In the genomic region with DNA sequence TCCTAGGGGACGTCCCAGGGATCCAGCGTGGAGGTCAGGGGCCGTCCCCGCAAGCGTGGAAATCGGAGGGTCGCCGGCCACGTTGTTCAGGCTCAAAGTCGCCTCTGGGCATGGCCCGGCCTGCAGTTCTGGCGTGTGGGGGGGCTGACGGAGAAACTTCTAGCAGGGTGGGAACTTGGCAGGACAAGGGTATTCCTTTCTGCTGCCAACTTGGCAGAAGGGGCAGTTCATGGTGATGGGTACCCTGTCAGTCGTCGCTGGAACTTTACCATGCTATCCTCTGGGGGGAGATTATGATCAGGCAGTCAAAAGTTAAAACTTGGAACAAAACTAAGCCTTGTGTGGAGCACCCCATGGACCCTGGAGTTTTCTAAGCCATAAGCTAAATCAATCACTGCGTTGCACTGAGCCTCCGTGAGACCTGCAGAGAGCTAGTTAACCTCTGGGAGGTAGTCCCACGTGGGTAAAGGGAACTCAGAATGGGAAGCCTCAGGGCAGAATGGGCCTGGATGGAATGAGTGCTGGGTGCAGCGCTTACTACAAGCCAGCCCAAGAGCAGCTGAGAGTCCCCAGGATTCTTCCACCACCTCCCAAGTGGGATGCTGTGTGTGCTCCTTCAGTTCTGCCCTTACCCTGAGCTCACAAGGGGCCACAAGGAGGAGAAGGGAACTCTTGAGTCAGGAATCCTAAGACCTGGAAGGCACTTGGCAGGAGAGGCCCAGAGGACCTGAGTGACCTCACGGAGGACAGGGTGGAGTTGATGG, we compare ENCODE assay signal across 9 mouse cellular contexts. TPM values are rescaled to one million over a fixed set of nuclear protein-coding genes. Genes with fewer than 3 reads are reported as not detected.
A peak's percentile ranks its signal among the peaks of the same experiment; 100 is the strongest.
DNase-seq lines count a peak whose midpoint lies in the region; ATAC-seq and TF ChIP-seq lines count a peak whose summit lies in the region.
"Had no signal": no experiment of that assay in that cellular context is flagged by ENCODE, and none has a peak within 500 bp of the region (broad histone marks: within the 10 kb centered on the region; RNA-seq: fewer than 3 reads in every experiment).

No protein-coding gene starts in this region.

- peak overlapping the region; percentile 58 for H3K9ac ChIP-seq in hindbrain, embryonic 11.5 days (ENCODE audit: low read depth, low read length)
- H3K9ac ChIP-seq in liver, embryonic 14.5 days (replicated peaks): peak overlapping the region; percentile 19

- H3K27me3 ChIP-seq in hindbrain, embryonic 11.5 days (ENCODE audit: control insufficient read depth, insufficient read depth, low read length): no peaks in the 10 kb centered on the region
- H3K27me3 ChIP-seq in liver, embryonic 14.5 days (ENCODE audit: control insufficient read depth, insufficient read depth, low read length): no peaks in the 10 kb centered on the region
- no peaks in the 10 kb centered on the region; the same call in 1 of the 2 replicates for H3K27me3 ChIP-seq in splenic B cell, adult 2 months (ENCODE audit: control insufficient read depth, insufficient read depth, low read length, poor library complexity, severe bottlenecking)

- WGBS in hindbrain, embryonic 11.5 days: 5% methylated on average over 20 of the region's 20 CpGs
- WGBS in liver, embryonic 14.5 days (ENCODE audit: insufficient replicate concordance): 9% methylated on average over 20 of the region's 20 CpGs

- no peak for TF ChIP-seq CTCF in liver, embryonic 14.5 days (IDR thresholded peaks at IDR 0.05; ENCODE audit: low read depth)

- DNase-seq in heart, adult 11 months: peak; percentile 95
- no peak for DNase-seq in heart, adult 8-10 months (ENCODE audit: low spot score)
- DNase-seq in hindbrain, embryonic 11.5 days (ENCODE audit: low spot score): peak; percentile 45
- no peak for DNase-seq in liver, embryonic 14.5 days (ENCODE audit: low read depth in 3 of 3, low spot score in 3 of 3)
- peak; percentile 27 for DNase-seq in splenic B cell, adult 2 months (ENCODE audit: low read depth, low spot score)
- no peak for DNase-seq in cerebellum, adult 11-12 months

- H3K9me3 ChIP-seq in hindbrain, embryonic 11.5 days (ENCODE audit: control insufficient read depth, low read length): no peaks in the 10 kb centered on the region
- H3K9me3 ChIP-seq in liver, embryonic 14.5 days (ENCODE audit: control insufficient read depth, low read length): no peaks in the 10 kb centered on the region

- peak overlapping the region; percentile 97 for H3K27ac ChIP-seq in brown adipose tissue, adult 24 weeks (replicated peaks; ENCODE audit: low read depth, low read length)
- no peak overlapping the region for H3K27ac ChIP-seq in hindbrain, embryonic 11.5 days (ENCODE audit: low read depth, low read length)
- H3K27ac ChIP-seq in liver, embryonic 14.5 days: no peak overlapping the region

- H3K36me3 ChIP-seq in hindbrain, embryonic 11.5 days (ENCODE audit: control insufficient read depth, insufficient read depth, low read length): no peaks in the 10 kb centered on the region
- no peaks in the 10 kb centered on the region for H3K36me3 ChIP-seq in liver, embryonic 14.5 days (replicated peaks; ENCODE audit: control insufficient read depth, insufficient read depth, low read depth)
- no peaks in the 10 kb centered on the region for H3K36me3 ChIP-seq in splenic B cell, adult 2 months (ENCODE audit: control insufficient read depth, insufficient read depth, low read length, poor library complexity, severe bottlenecking)

- peak; percentile 6 for ATAC-seq in hindbrain, embryonic 11.5 days (ENCODE audit: low FRiP score)
- no peak for ATAC-seq in liver, embryonic 14.5 days (ENCODE audit: insufficient read depth)
- ATAC-seq in activated CD4-positive, CD25-positive, alpha-beta regulatory T cell, adult 4 months: no peak

- peak overlapping the region; percentile 85 for H3K4me2 ChIP-seq in hindbrain, embryonic 11.5 days (replicated peaks; ENCODE audit: low read depth, low read length)
- H3K4me2 ChIP-seq in liver, embryonic 14.5 days (ENCODE audit: low read depth): peak overlapping the region; percentile 78

- H3K4me3 ChIP-seq in brown adipose tissue, adult 24 weeks (ENCODE audit: insufficient read depth, low read depth, low read length): peak overlapping the region; percentile 92
- H3K4me3 ChIP-seq in hindbrain, embryonic 11.5 days (ENCODE audit: low read depth, low read length): peak overlapping the region; percentile 50
- peak overlapping the region; percentile 53 for H3K4me3 ChIP-seq in liver, embryonic 14.5 days (ENCODE audit: insufficient read depth in 1 of 2, low read depth in 2 of 2, low read length in 2 of 2)

- TF ChIP-seq EP300 in liver, embryonic 14.5 days (IDR thresholded peaks at IDR 0.05; ENCODE audit: low read depth): no peak

- H3K4me1 ChIP-seq in brown adipose tissue, adult 24 weeks (ENCODE audit: control insufficient read depth, insufficient read depth, insufficient read length, low read length): peaks cover 23% of the 10 kb centered on the region
- no peaks in the 10 kb centered on the region; the same call in 1 of the 2 replicates for H3K4me1 ChIP-seq in hindbrain, embryonic 11.5 days (replicated peaks; ENCODE audit: control insufficient read depth, insufficient read depth, low read length)
- peaks cover 0 to 6% of the 10 kb centered on the region in 2 experiments for H3K4me1 ChIP-seq in liver, embryonic 14.5 days (replicated peaks; ENCODE audit: control insufficient read depth in 2 of 2, insufficient read depth in 2 of 2, low read length in 1 of 2)

RNA-seq across cellular contexts. Expression of a gene that starts 0.7 kb away (rescaled TPM):
- total RNA-seq in heart, adult 8-10 months (2022): 100 to 1,000 TPM; 124 to 205 (median 189) TPM
- 32.5 and 49.7 TPM in 2 replicates for polyA plus RNA-seq in brown adipose tissue, adult 24 weeks (2012; ENCODE audit: insufficient read depth, insufficient read length, missing spikeins)
- 14.7 and 18.1 TPM in 2 replicates for polyA plus RNA-seq in hindbrain, embryonic 11.5 days (2014; fragmentation: Nextera tagmentation; extraction: Ambion mirVana)
- polyA plus RNA-seq in liver, embryonic 14.5 days (2012; rRNA removed): 2.4 and 3.3 TPM in 2 replicates
- polyA plus RNA-seq in liver, embryonic 14.5 days (2014; fragmentation: Nextera tagmentation; extraction: Ambion mirVana): 4.3 and 5.0 TPM in 2 replicates
- polyA plus RNA-seq in activated CD4-positive, CD25-positive, alpha-beta regulatory T cell, adult 4 months (2017; shearing (Covaris generic)): not detected

RNA-seq across cellular contexts. Expression of a gene that starts 16.2 kb away (rescaled TPM):
- total RNA-seq in heart, adult 8-10 months (2022): not detected
- polyA plus RNA-seq in brown adipose tissue, adult 24 weeks (2012; ENCODE audit: insufficient read depth, insufficient read length, missing spikeins): not detected in 2 replicates
- not detected in 2 replicates for polyA plus RNA-seq in hindbrain, embryonic 11.5 days (2014; fragmentation: Nextera tagmentation; extraction: Ambion mirVana)
- polyA plus RNA-seq in liver, embryonic 14.5 days (2012; rRNA removed): not detected in 2 replicates
- polyA plus RNA-seq in liver, embryonic 14.5 days (2014; fragmentation: Nextera tagmentation; extraction: Ambion mirVana): not detected in 2 replicates
- polyA plus RNA-seq in activated CD4-positive, CD25-positive, alpha-beta regulatory T cell, adult 4 months (2017; shearing (Covaris generic)): not detected
- polyA plus RNA-seq: large intestine, adult 2 months had no signal

RNA-seq across cellular contexts. Expression of a gene that starts 38.9 kb away (rescaled TPM):
- total RNA-seq in heart, adult 8-10 months (2022): not detected
- polyA plus RNA-seq in brown adipose tissue, adult 24 weeks (2012; ENCODE audit: insufficient read depth, insufficient read length, missing spikeins): not detected in 2 replicates
- not detected in 2 replicates for polyA plus RNA-seq in hindbrain, embryonic 11.5 days (2014; fragmentation: Nextera tagmentation; extraction: Ambion mirVana)
- 0.06 TPM in 2 replicates for polyA plus RNA-seq in liver, embryonic 14.5 days (2012; rRNA removed)
- not detected in 2 replicates for polyA plus RNA-seq in liver, embryonic 14.5 days (2014; fragmentation: Nextera tagmentation; extraction: Ambion mirVana)
- polyA plus RNA-seq in activated CD4-positive, CD25-positive, alpha-beta regulatory T cell, adult 4 months (2017; shearing (Covaris generic)): not detected

RNA-seq across cellular contexts. Expression of a gene that starts 59.7 kb away (rescaled TPM):
- total RNA-seq in heart, adult 8-10 months (2022): not detected
- polyA plus RNA-seq in brown adipose tissue, adult 24 weeks (2012; ENCODE audit: insufficient read depth, insufficient read length, missing spikeins): not detected in 2 replicates
- not detected in 2 replicates for polyA plus RNA-seq in hindbrain, embryonic 11.5 days (2014; fragmentation: Nextera tagmentation; extraction: Ambion mirVana)
- polyA plus RNA-seq in liver, embryonic 14.5 days (2012; rRNA removed): not detected in 2 replicates
- not detected in 2 replicates for polyA plus RNA-seq in liver, embryonic 14.5 days (2014; fragmentation: Nextera tagmentation; extraction: Ambion mirVana)
- not detected for polyA plus RNA-seq in activated CD4-positive, CD25-positive, alpha-beta regulatory T cell, adult 4 months (2017; shearing (Covaris generic))
- polyA plus RNA-seq: large intestine, adult 2 months had no signal

Comparison
In these comparisons a context has a peak if more than half of its experiments do, and no peak if none do; other contexts are left out.
1. DNase-seq: peak in heart, adult 11 months (single experiment), hindbrain, embryonic 11.5 days (single experiment) and splenic B cell, adult 2 months (single experiment); none in heart, adult 8-10 months (single experiment), liver, embryonic 14.5 days (0 of 3) and cerebellum, adult 11-12 months (single experiment).
2. Peak in every context shown above with its lines, with median percentiles within 50 percentile points of each other: H3K4me3 ChIP-seq.